Mouse (Mus musculus): ENCODE data around the gene Zfp1. TPM values are rescaled to one million over a fixed set of nuclear protein-coding genes. Genes with fewer than 3 reads are reported as not detected.

Zfp1 gene
- polyA plus RNA-seq, 1 experiment from 2014 or later: 31.2 TPM

- 53% methylated on average over 2 of the region's 2 CpGs for WGBS
- Histone ChIP-seq H3K36me3 (ENCODE audit: control insufficient read depth, insufficient read depth, low read length) (no peaks in the 10 kb centered on the region), H3K27me3 (ENCODE audit: control insufficient read depth, insufficient read depth, low read length) (no peaks in the 10 kb centered on the region), H3K4me3 (ENCODE audit: low read depth, low read length) (no peak overlapping the region), H3K4me1 (ENCODE audit: control insufficient read depth, insufficient read depth, low read length) (0 out of 2 replicates have a peak, but pooled peaks cover 3% of the 10 kb centered on the region), H3K27ac (ENCODE audit: low read depth, low read length) (no peak overlapping the region), H3K4me2 (ENCODE audit: low read depth, low read length) (no peak overlapping the region), H3K9ac (replicated peaks; ENCODE audit: low read depth, low read length) (no peak overlapping the region), H3K9me3 (ENCODE audit: control insufficient read depth, low read length) (no peaks in the 10 kb centered on the region)
- no peak for ATAC-seq (ENCODE audit: low read depth)
Observed at GRCm38 (mm10) chr8:111648834-111649233, 5.6 kb downstream of the Zfp1 start.

- H3K4me3 ChIP-seq (ENCODE audit: low read depth, low read length): no peak overlapping the region
- H3K4me2 ChIP-seq (ENCODE audit: low read depth, low read length): no peak overlapping the region
- no peak overlapping the region for H3K9ac ChIP-seq (replicated peaks; ENCODE audit: low read depth, low read length)
- H3K9me3 ChIP-seq (ENCODE audit: control insufficient read depth, low read length): no peaks in the 10 kb centered on the region
- no peak overlapping the region for H3K27ac ChIP-seq (ENCODE audit: low read depth, low read length)
- no peak for ATAC-seq (ENCODE audit: low read depth)
- H3K4me1 ChIP-seq (ENCODE audit: control insufficient read depth, insufficient read depth, low read length): no peaks in the 10 kb centered on the region
- 69% methylated on average over 3 of the region's 3 CpGs for WGBS
- H3K36me3 ChIP-seq (ENCODE audit: control insufficient read depth, insufficient read depth, low read length): no peaks in the 10 kb centered on the region
- no peaks in the 10 kb centered on the region for H3K27me3 ChIP-seq (ENCODE audit: control insufficient read depth, insufficient read depth, low read length)
Observed at GRCm38 (mm10) chr8:111650651-111651050, 7.5 kb downstream of the Zfp1 start.

- no peak overlapping the region for H3K9ac ChIP-seq (replicated peaks; ENCODE audit: low read depth, low read length)
- WGBS: 94% methylated on average over 2 of the region's 2 CpGs
Observed at GRCm38 (mm10) chr8:111653524-111653923, 10.3 kb downstream of the Zfp1 start.

GRCm38 (mm10) chr8:111657312-111657854, 14.2 kb downstream of the Zfp1 start:
- H3K27me3 ChIP-seq (ENCODE audit: control insufficient read depth, insufficient read depth, low read length): no peaks in the 10 kb centered on the region
- no peak for ATAC-seq (ENCODE audit: low read depth)
- H3K4me1 ChIP-seq (ENCODE audit: control insufficient read depth, insufficient read depth, low read length): 0 out of 2 replicates have a peak, but pooled peaks cover 3% of the 10 kb centered on the region
- H3K36me3 ChIP-seq (ENCODE audit: control insufficient read depth, insufficient read depth, low read length): no peaks in the 10 kb centered on the region; the same call in 1 of the 2 replicates
- H3K9me3 ChIP-seq (ENCODE audit: control insufficient read depth, low read length): no peaks in the 10 kb centered on the region
- H3K4me3 ChIP-seq (ENCODE audit: low read depth, low read length): no peak overlapping the region
- WGBS: 13% methylated on average over 1 of the region's 1 CpGs
- no peak overlapping the region for H3K4me2 ChIP-seq (ENCODE audit: low read depth, low read length)
- H3K27ac ChIP-seq (ENCODE audit: low read depth, low read length): no peak overlapping the region
- no peak overlapping the region for H3K9ac ChIP-seq (replicated peaks; ENCODE audit: low read depth, low read length)

More at GRCm38 (mm10) chr8:111653524-111653923, 10.3 kb downstream of the Zfp1 start:
- no peak overlapping the region for H3K4me2 ChIP-seq (ENCODE audit: low read depth, low read length)
- no peak overlapping the region for H3K27ac ChIP-seq (ENCODE audit: low read depth, low read length)
- no peak overlapping the region for H3K4me3 ChIP-seq (ENCODE audit: low read depth, low read length)
- H3K9me3 ChIP-seq (ENCODE audit: control insufficient read depth, low read length): no peaks in the 10 kb centered on the region
- ATAC-seq (ENCODE audit: low read depth): no peak
- H3K36me3 ChIP-seq (ENCODE audit: control insufficient read depth, insufficient read depth, low read length): no peaks in the 10 kb centered on the region
- no peaks in the 10 kb centered on the region for H3K27me3 ChIP-seq (ENCODE audit: control insufficient read depth, insufficient read depth, low read length)
- 0 out of 2 replicates have a peak, but pooled peaks cover 3% of the 10 kb centered on the region for H3K4me1 ChIP-seq (ENCODE audit: control insufficient read depth, insufficient read depth, low read length)

GRCm38 (mm10) chr8:111658819-111659423, 15.7 kb downstream of the Zfp1 start:
- 92% methylated on average over 6 of the region's 6 CpGs for WGBS
- H3K27ac ChIP-seq (ENCODE audit: low read depth, low read length): no peak overlapping the region
- no peak overlapping the region for H3K9ac ChIP-seq (replicated peaks; ENCODE audit: low read depth, low read length)
- H3K27me3 ChIP-seq (ENCODE audit: control insufficient read depth, insufficient read depth, low read length): no peaks in the 10 kb centered on the region
- no peaks in the 10 kb centered on the region; the same call in 1 of the 2 replicates for H3K36me3 ChIP-seq (ENCODE audit: control insufficient read depth, insufficient read depth, low read length)
- H3K4me3 ChIP-seq (ENCODE audit: low read depth, low read length): no peak overlapping the region
- ATAC-seq (ENCODE audit: low read depth): no peak
- H3K4me2 ChIP-seq (ENCODE audit: low read depth, low read length): no peak overlapping the region
- no peaks in the 10 kb centered on the region for H3K9me3 ChIP-seq (ENCODE audit: control insufficient read depth, low read length)
- 0 out of 2 replicates have a peak, but pooled peaks cover 3% of the 10 kb centered on the region for H3K4me1 ChIP-seq (ENCODE audit: control insufficient read depth, insufficient read depth, low read length)

- no peak for ATAC-seq (ENCODE audit: low read depth)
- Histone ChIP-seq H3K9ac (replicated peaks; ENCODE audit: low read depth, low read length) (no peak overlapping the region), H3K4me2 (ENCODE audit: low read depth, low read length) (no peak overlapping the region), H3K27me3 (ENCODE audit: control insufficient read depth, insufficient read depth, low read length) (no peaks in the 10 kb centered on the region), H3K27ac (ENCODE audit: low read depth, low read length) (no peak overlapping the region), H3K4me3 (ENCODE audit: low read depth, low read length) (no peak overlapping the region), H3K36me3 (ENCODE audit: control insufficient read depth, insufficient read depth, low read length) (peaks cover 6% of the 10 kb centered on the region; the same call in 1 of the 2 replicates), H3K4me1 (ENCODE audit: control insufficient read depth, insufficient read depth, low read length) (no peaks in the 10 kb centered on the region), H3K9me3 (ENCODE audit: control insufficient read depth, low read length) (no peaks in the 10 kb centered on the region)
- 95% methylated on average over 3 of the region's 3 CpGs for WGBS
Observed at GRCm38 (mm10) chr8:111662473-111662872, 19.3 kb downstream of the Zfp1 start.

- Histone ChIP-seq H3K4me3 (ENCODE audit: low read depth, low read length) (no peak overlapping the region), H3K27ac (ENCODE audit: low read depth, low read length) (no peak overlapping the region), H3K4me1 (ENCODE audit: control insufficient read depth, insufficient read depth, low read length) (no peaks in the 10 kb centered on the region), H3K9ac (replicated peaks; ENCODE audit: low read depth, low read length) (no peak overlapping the region), H3K4me2 (ENCODE audit: low read depth, low read length) (no peak overlapping the region), H3K27me3 (ENCODE audit: control insufficient read depth, insufficient read depth, low read length) (no peaks in the 10 kb centered on the region), H3K36me3 (ENCODE audit: control insufficient read depth, insufficient read depth, low read length) (peaks cover 20% of the 10 kb centered on the region), H3K9me3 (ENCODE audit: control insufficient read depth, low read length) (no peaks in the 10 kb centered on the region)
- no peak for ATAC-seq (ENCODE audit: low read depth)
- 89% methylated on average over 2 of the region's 2 CpGs for WGBS
Observed at GRCm38 (mm10) chr8:111666751-111667150, 23.6 kb downstream of the Zfp1 start.

- no peaks in the 10 kb centered on the region for H3K27me3 ChIP-seq (ENCODE audit: control insufficient read depth, insufficient read depth, low read length)
- H3K9ac ChIP-seq (replicated peaks; ENCODE audit: low read depth, low read length): no peak overlapping the region
- H3K27ac ChIP-seq (ENCODE audit: low read depth, low read length): no peak overlapping the region
- H3K4me3 ChIP-seq (ENCODE audit: low read depth, low read length): no peak overlapping the region
- no peaks in the 10 kb centered on the region for H3K9me3 ChIP-seq (ENCODE audit: control insufficient read depth, low read length)
- ATAC-seq (ENCODE audit: low read depth): no peak
- no peaks in the 10 kb centered on the region for H3K4me1 ChIP-seq (ENCODE audit: control insufficient read depth, insufficient read depth, low read length)
- no peaks in the 10 kb centered on the region for H3K36me3 ChIP-seq (ENCODE audit: control insufficient read depth, insufficient read depth, low read length)
- WGBS: 80% methylated on average over 8 of the region's 8 CpGs
- no peak overlapping the region for H3K4me2 ChIP-seq (ENCODE audit: low read depth, low read length)
Observed at GRCm38 (mm10) chr8:111676237-111676636, 33.0 kb downstream of the Zfp1 start.

- H3K9me3 ChIP-seq (ENCODE audit: control insufficient read depth, low read length): no peaks in the 10 kb centered on the region
- H3K36me3 ChIP-seq (ENCODE audit: control insufficient read depth, insufficient read depth, low read length): no peaks in the 10 kb centered on the region
- ATAC-seq (ENCODE audit: low read depth): no peak; the same call in 1 of the 2 replicates
- no peaks in the 10 kb centered on the region for H3K4me1 ChIP-seq (ENCODE audit: control insufficient read depth, insufficient read depth, low read length)
- H3K27me3 ChIP-seq (ENCODE audit: control insufficient read depth, insufficient read depth, low read length): no peaks in the 10 kb centered on the region
- WGBS: 32% methylated on average over 3 of the region's 3 CpGs
- no peak overlapping the region for H3K4me2 ChIP-seq (ENCODE audit: low read depth, low read length)
- no peak overlapping the region for H3K9ac ChIP-seq (replicated peaks; ENCODE audit: low read depth, low read length)
- H3K4me3 ChIP-seq (ENCODE audit: low read depth, low read length): no peak overlapping the region
- no peak overlapping the region for H3K27ac ChIP-seq (ENCODE audit: low read depth, low read length)
Observed at GRCm38 (mm10) chr8:111678111-111678510, 34.9 kb downstream of the Zfp1 start.
